Mouse (Mus musculus) MEL (cell line): ENCODE data around the gene Pidd1. TPM values are rescaled to one million over a fixed set of nuclear protein-coding genes. Genes with fewer than 3 reads are reported as not detected.

ENCODE experiments used
- DNase-seq: peaks from one replicate; pipeline ENCODE4 v3.0.0; 2011; ENCODE audit warnings: low read depth, low spot score
- H3K27ac ChIP-seq: 2 replicates; pipeline ENCODE4 v1.5.1; 2012; ENCODE audit warnings: low read depth, mild to moderate bottlenecking, control low read depth, low read length, moderate library complexity; ENCODE audit not compliant: control insufficient read depth
- H3K27me3 ChIP-seq, 2 experiments: fragments of 150-350 bp in 1 of 2; sonication (generic) in 1 of 2; 2 replicates each; pipeline ENCODE4 v1.6.1; 2012; ENCODE audit warnings: low read length in 2 of 2, mild to moderate bottlenecking in 2 of 2, improper control_type of control experiment in 1 of 2, moderate library complexity in 1 of 2; ENCODE audit not compliant: insufficient read depth in 2 of 2, control insufficient read depth in 1 of 2
- H3K36me3 ChIP-seq, 2 experiments: 2 replicates each; pipeline ENCODE4 v1.6.1; 2012 to 2014; ENCODE audit warnings: low read length in 2 of 2, improper control_type of control experiment in 1 of 2, inconsistent platforms in 1 of 2, mild to moderate bottlenecking in 1 of 2; ENCODE audit not compliant: insufficient read depth in 2 of 2, control insufficient read depth in 1 of 2
- H3K4me1 ChIP-seq, 2 experiments: fragments of 150-350 bp in 1 of 2; sonication (generic) in 1 of 2; 2 replicates each; pipeline ENCODE4 v1.6.1; 2012; ENCODE audit warnings: low read length in 2 of 2, improper control_type of control experiment in 1 of 2, mild to moderate bottlenecking in 1 of 2; ENCODE audit not compliant: insufficient read depth in 2 of 2, control insufficient read depth in 1 of 2
- H3K4me3 ChIP-seq, 2 experiments: fragments of 150-350 bp in 1 of 2; sonication (generic) in 1 of 2; 2 replicates each; pipeline ENCODE4 v1.5.1; 2012; ENCODE audit warnings: low read depth in 2 of 2, low read length in 2 of 2, mild to moderate bottlenecking in 2 of 2, moderate library complexity in 2 of 2, control low read depth in 1 of 2, improper control_type of control experiment in 1 of 2; ENCODE audit not compliant: control insufficient read depth in 1 of 2, insufficient read depth in 1 of 2
- H3K79me2 ChIP-seq: 2 replicates; pipeline ENCODE4 v1.6.1; 2012; ENCODE audit warnings: mild to moderate bottlenecking, low read length, moderate library complexity; ENCODE audit not compliant: control insufficient read depth, poor library complexity, insufficient read depth
- H3K9ac ChIP-seq: 2 replicates; pipeline ENCODE4 v1.6.1; 2012; ENCODE audit warnings: low read depth, mild to moderate bottlenecking, control low read depth, low read length, moderate library complexity; ENCODE audit not compliant: control insufficient read depth, poor library complexity, severe bottlenecking
- H3K9me3 ChIP-seq: fragments of 150-350 bp; sonication (generic); replicated peaks from 2 replicates; pipeline ENCODE4 v1.6.1; 2012; ENCODE audit warnings: mild to moderate bottlenecking, low read length, improper control_type of control experiment, moderate library complexity; ENCODE audit not compliant: insufficient read depth
- BHLHE40 ChIP-seq: IDR thresholded peaks from 2 replicates; pipeline ENCODE4 v1.6.1; 2012; ENCODE audit warnings: low read depth, mild to moderate bottlenecking, inconsistent platforms, low read length, improper control_type of control experiment, borderline replicate concordance
- CHD1 ChIP-seq: IDR thresholded peaks from 2 replicates; pipeline ENCODE4 v1.6.1; 2012; ENCODE audit warnings: low read depth, mild to moderate bottlenecking, inconsistent platforms, low read length, improper control_type of control experiment
- CTCF ChIP-seq, 3 experiments: IDR thresholded peaks in 2 of 3; conservative IDR thresholded peaks in 1 of 3; 2 replicates each; pipeline ENCODE4 v1.5.1; 2011 to 2012; ENCODE audit warnings: low read length in 3 of 3, low read depth in 2 of 3, mild to moderate bottlenecking in 2 of 3, improper control_type of control experiment in 1 of 3, inconsistent platforms in 1 of 3, mixed read lengths in 1 of 3, moderate library complexity in 1 of 3; ENCODE audit not compliant: control insufficient read depth in 1 of 3, insufficient read depth in 1 of 3, poor library complexity in 1 of 3, severe bottlenecking in 1 of 3
- ELF1 ChIP-seq: IDR thresholded peaks from 2 replicates; pipeline ENCODE4 v1.6.1; 2014; ENCODE audit warnings: low read depth, mild to moderate bottlenecking, inconsistent platforms, low read length, improper control_type of control experiment, moderate library complexity
- EP300 ChIP-seq, 2 experiments: IDR thresholded peaks; 2 replicates each; pipeline ENCODE4 v1.6.1; 2011; ENCODE audit warnings: improper control_type of control experiment in 2 of 2, low read length in 2 of 2, low read depth in 1 of 2, mild to moderate bottlenecking in 1 of 2
- ETS1 ChIP-seq: IDR thresholded peaks from 2 replicates; pipeline ENCODE4 v1.6.1; 2012; ENCODE audit warnings: low read depth, mild to moderate bottlenecking, inconsistent platforms, low read length, improper control_type of control experiment, moderate library complexity
- GABPA ChIP-seq: IDR thresholded peaks from 2 replicates; pipeline ENCODE4 v1.6.1; 2012; ENCODE audit warnings: low read depth, mild to moderate bottlenecking, inconsistent platforms, low read length, improper control_type of control experiment, moderate library complexity
- GATA1 ChIP-seq: IDR thresholded peaks from 2 replicates; pipeline ENCODE4 v1.6.1; 2011; ENCODE audit warnings: low read depth, low read length, improper control_type of control experiment
- HCFC1 ChIP-seq: IDR thresholded peaks from 2 replicates; pipeline ENCODE4 v1.6.1; 2012; ENCODE audit warnings: low read depth, mild to moderate bottlenecking, inconsistent platforms, low read length, improper control_type of control experiment, moderate library complexity
- JUND ChIP-seq: IDR thresholded peaks from 2 replicates; pipeline ENCODE4 v1.6.1; 2011; ENCODE audit warnings: low read depth, mild to moderate bottlenecking, improper control_type of control experiment, low read length
- KAT2A ChIP-seq: conservative IDR thresholded peaks from 2 replicates; pipeline ENCODE4 v1.6.1; 2012; ENCODE audit warnings: low read depth, low read length, improper control_type of control experiment, inconsistent platforms
- MAFK ChIP-seq: IDR thresholded peaks from 2 replicates; pipeline ENCODE4 v1.6.1; 2011; ENCODE audit warnings: low read depth, mild to moderate bottlenecking, low read length, improper control_type of control experiment, borderline replicate concordance
- MAX ChIP-seq: IDR thresholded peaks from 2 replicates; pipeline ENCODE4 v1.6.1; 2011; ENCODE audit warnings: low read length, improper control_type of control experiment
- MEF2A ChIP-seq: IDR thresholded peaks from 2 replicates; pipeline ENCODE4 v1.6.1; 2014; ENCODE audit warnings: low read depth, mild to moderate bottlenecking, inconsistent platforms, low read length, improper control_type of control experiment; ENCODE audit not compliant: poor library complexity, insufficient replicate concordance, severe bottlenecking; ENCODE audit errors: extremely low read depth
- MXI1 ChIP-seq: IDR thresholded peaks from 2 replicates; pipeline ENCODE4 v1.6.1; 2011; ENCODE audit warnings: mild to moderate bottlenecking, low read depth, low read length, improper control_type of control experiment
- MYB ChIP-seq: IDR thresholded peaks from 2 replicates; pipeline ENCODE4 v1.6.1; 2011; ENCODE audit warnings: mild to moderate bottlenecking, low read depth, low read length, improper control_type of control experiment
- MYC ChIP-seq: IDR thresholded peaks from 2 replicates; pipeline ENCODE4 v1.6.1; 2011; ENCODE audit warnings: low read depth, mild to moderate bottlenecking, low read length, improper control_type of control experiment, moderate library complexity
- NELFE ChIP-seq: IDR thresholded peaks from 2 replicates; pipeline ENCODE4 v1.6.1; 2011; ENCODE audit warnings: low read depth, low read length, improper control_type of control experiment
- NRF1 ChIP-seq: IDR thresholded peaks from 2 replicates; pipeline ENCODE4 v1.6.1; 2014; ENCODE audit warnings: low read depth, mild to moderate bottlenecking, inconsistent platforms, low read length, improper control_type of control experiment, moderate library complexity; ENCODE audit not compliant: poor library complexity, insufficient read depth, severe bottlenecking
- POLR2A ChIP-seq, 2 experiments: IDR thresholded peaks; 2 replicates each; pipeline ENCODE4 v1.6.1; 2011 to 2012; ENCODE audit warnings: low read length in 2 of 2, mild to moderate bottlenecking in 2 of 2, control low read depth in 1 of 2, improper control_type of control experiment in 1 of 2, low read depth in 1 of 2, moderate library complexity in 1 of 2; ENCODE audit not compliant: control insufficient read depth in 1 of 2, insufficient read depth in 1 of 2, poor library complexity in 1 of 2
- POLR2AphosphoS5 ChIP-seq: IDR thresholded peaks from 2 replicates; pipeline ENCODE4 v1.6.1; 2012; ENCODE audit warnings: low read depth, borderline replicate concordance, mild to moderate bottlenecking, inconsistent platforms, low read length, moderate library complexity, mixed read lengths
- RAD21 ChIP-seq: IDR thresholded peaks from 2 replicates; pipeline ENCODE4 v1.6.1; 2011; ENCODE audit warnings: mild to moderate bottlenecking, low read depth, low read length, improper control_type of control experiment
- RCOR1 ChIP-seq: IDR thresholded peaks from 2 replicates; pipeline ENCODE4 v1.6.1; 2012; ENCODE audit warnings: low read depth, mild to moderate bottlenecking, inconsistent platforms, low read length, improper control_type of control experiment
- SIN3A ChIP-seq: IDR thresholded peaks from 2 replicates; pipeline ENCODE4 v1.6.1; 2012; ENCODE audit warnings: low read length, improper control_type of control experiment, inconsistent platforms
- TAL1 ChIP-seq: IDR thresholded peaks from 2 replicates; pipeline ENCODE4 v1.6.1; 2012; ENCODE audit warnings: mild to moderate bottlenecking, inconsistent platforms, low read length, moderate library complexity, mixed read lengths
- TBP ChIP-seq: IDR thresholded peaks from 2 replicates; pipeline ENCODE4 v1.8.0; 2011; ENCODE audit warnings: low read depth, low read length, improper control_type of control experiment
- TCF12 ChIP-seq: IDR thresholded peaks from 2 replicates; pipeline ENCODE4 v1.6.1; 2014; ENCODE audit warnings: low read depth, mild to moderate bottlenecking, inconsistent platforms, low read length, improper control_type of control experiment, moderate library complexity
- ZKSCAN1 ChIP-seq: IDR thresholded peaks from 2 replicates; pipeline ENCODE4 v1.6.1; 2012; ENCODE audit warnings: low read depth, mild to moderate bottlenecking, inconsistent platforms, low read length, improper control_type of control experiment, moderate library complexity
- ZNF384 ChIP-seq: IDR thresholded peaks from 2 replicates; pipeline ENCODE4 v1.6.1; 2012; ENCODE audit warnings: low read depth, mild to moderate bottlenecking, inconsistent platforms, low read length, improper control_type of control experiment
- polyA plus RNA-seq, 2 experiments: library from polyadenylated mRNA; stranded (reverse) in 1 of 2; unstranded in 1 of 2; fragments of >175 nt in 1 of 2; fragments of >200 nt in 1 of 2; gene quantifications; 2 replicates each; pipeline versions ENCODE4 v1.2.1 to v1.2.4; 2012; ENCODE audit warnings: low replicate concordance in 2 of 2, low read depth in 1 of 2; ENCODE audit not compliant: insufficient read length in 2 of 2, insufficient read depth in 1 of 2, missing spikeins in 1 of 2
- total RNA-seq: library from RNA; depleted of rRNA; stranded (reverse); fragments of 300-350 nt; gene quantifications from 2 replicates; pipeline ENCODE4 v1.2.3, GENCODE M21; 2012

The Pidd1 gene
- total and polyA plus RNA-seq, 3 experiments: 6.4 to 27.2 TPM; not detected in 1

DNA sequence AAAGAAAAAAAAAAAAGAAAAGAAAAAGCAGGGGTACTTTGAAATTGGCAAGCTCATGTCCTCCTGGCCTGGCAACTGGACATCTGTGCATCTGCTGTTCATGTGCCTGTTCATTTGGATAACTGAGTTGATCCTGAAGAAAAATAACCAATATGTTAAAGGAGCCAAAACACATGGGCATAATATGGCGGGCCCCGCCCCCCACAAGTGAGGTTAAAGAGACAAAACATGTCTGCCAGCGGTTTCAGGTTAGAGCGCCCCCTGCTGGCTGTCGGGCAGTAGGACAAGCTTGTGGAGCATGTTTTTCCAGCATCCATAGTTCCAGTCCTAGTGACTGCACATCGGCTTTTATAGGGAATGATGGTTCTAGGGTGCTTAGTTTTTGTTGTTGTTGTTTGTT lies 49.1 kb downstream of the Pidd1 start (continued):
- no peak for TF ChIP-seq MYB
- TF ChIP-seq POLR2AphosphoS5: no peak
- no peak for TF ChIP-seq GABPA

DNA sequence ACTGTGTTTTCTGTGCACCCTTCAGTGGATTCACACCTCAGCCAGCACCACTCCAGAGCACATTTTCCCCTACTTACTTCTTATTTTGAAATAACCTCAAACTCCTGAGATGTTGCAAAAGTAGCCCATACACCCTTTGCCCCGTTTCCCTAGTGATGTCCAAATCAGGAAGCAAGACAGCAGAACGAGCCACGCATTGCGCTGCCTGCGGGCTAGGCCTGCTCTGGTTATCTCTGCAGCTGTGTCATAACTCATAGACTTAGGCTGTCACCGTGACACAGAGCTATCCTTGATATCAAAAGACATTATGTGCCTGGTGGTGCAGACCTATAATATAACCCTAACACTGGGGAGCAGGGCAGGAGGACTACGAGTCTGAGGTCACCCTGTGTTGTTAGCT lies 49.7 kb downstream of the Pidd1 start:
- Histone ChIP-seq H3K27me3 (no peaks in the 10 kb centered on the region), H3K9ac (peak overlapping the region; percentile 4; the same call in 1 of the 2 replicates), H3K4me1 (peaks cover 5 to 21% of the 10 kb centered on the region in 2 experiments), H3K4me3 (peak overlapping the region in 1 of 2 experiments; percentile 12; a peak in 1 of 4 replicates), H3K79me2 (peaks cover 25% of the 10 kb centered on the region), H3K9me3 (no peaks in the 10 kb centered on the region), H3K36me3 (peaks cover 21 to 33% of the 10 kb centered on the region in 2 experiments), H3K27ac (peak overlapping the region; percentile 97)
- TF ChIP-seq CTCF (IDR thresholded peaks at IDR 0.05 in 2 of 3, conservative IDR thresholded peaks at IDR 0.05 in 1 of 3; ENCODE audit: control insufficient read depth in 1 of 3, insufficient read depth in 1 of 3, low read depth in 2 of 3, low read length in 3 of 3, poor library complexity in 1 of 3, severe bottlenecking in 1 of 3) (no peak), SIN3A (peak; percentile 74), JUND (0 out of 2 replicates have a peak, but pooled peaks have one; percentile 12), ETS1 (peak; percentile 94), MXI1 (peak; percentile 85; the same call in 1 of the 2 replicates), MAFK (no peak), NELFE (no peak), GATA1 (peak; percentile 85), ELF1 (peak; percentile 62; the same call in 1 of the 2 replicates), ZNF384 (no peak), BHLHE40 (0 out of 2 replicates have a peak, but pooled peaks have one; percentile 28), TBP (no peak; the same call in 1 of the 2 replicates), POLR2A (IDR thresholded peaks at IDR 0.05; ENCODE audit: control insufficient read depth in 1 of 2, insufficient read depth in 1 of 2, low read depth in 1 of 2, low read length in 2 of 2, poor library complexity in 1 of 2) (peak in 1 of 2 experiments; percentile 31; a peak in 1 of 4 replicates), HCFC1 (0 out of 2 replicates have a peak, but pooled peaks have one; percentile 26), MEF2A (no peak), EP300 (IDR thresholded peaks at IDR 0.05; ENCODE audit: low read depth in 1 of 2, low read length in 2 of 2) (peak; percentile 56 to 63; a peak in 3 of 4 replicates), POLR2AphosphoS5 (no peak), RAD21 (no peak), MAX (peak; percentile 69), MYC (no peak; the same call in 1 of the 2 replicates), CHD1 (no peak), TAL1 (peak; percentile 60), ZKSCAN1 (no peak), KAT2A (no peak), TCF12 (peak; percentile 42; the same call in 1 of the 2 replicates), NRF1 (no peak), RCOR1 (peak; percentile 44; the same call in 1 of the 2 replicates), GABPA (no peak)
- peak; percentile 90 for DNase-seq
